Mouse (Mus musculus) forebrain, embryonic 10.5 days (tissue): ENCODE results near the gene Cdh5. TPM values are rescaled to one million over a fixed set of nuclear protein-coding genes. Genes with fewer than 3 reads are reported as not detected.

ENCODE experiments used
- DNase-seq: peaks from one replicate; pipeline ENCODE4 v3.0.0-alpha.2; 2017; ENCODE audit warnings: low spot score; ENCODE audit errors: extremely low spot score
- H3K27ac ChIP-seq: fragments of 300-500 bp; sonication (generic); 2 replicates; pipeline ENCODE4 v1.5.1; 2016; ENCODE audit warnings: mild to moderate bottlenecking
- H3K27me3 ChIP-seq: fragments of 300-500 bp; sonication (generic); 2 replicates; pipeline ENCODE4 v1.6.1; 2016; ENCODE audit warnings: mild to moderate bottlenecking; ENCODE audit not compliant: poor library complexity, severe bottlenecking
- H3K36me3 ChIP-seq: fragments of 300-500 bp; sonication (generic); replicated peaks from 2 replicates; pipeline ENCODE4 v1.6.1; 2016; ENCODE audit warnings: mild to moderate bottlenecking, moderate library complexity
- H3K4me1 ChIP-seq: fragments of 300-500 bp; sonication (generic); 2 replicates; pipeline ENCODE4 v1.6.1; 2016
- H3K4me3 ChIP-seq: fragments of 300-500 bp; sonication (generic); 2 replicates; pipeline ENCODE4 v1.5.1; 2016; ENCODE audit warnings: mild to moderate bottlenecking, moderate library complexity
- H3K9me3 ChIP-seq: fragments of 300-500 bp; sonication (generic); 2 replicates; pipeline ENCODE4 v1.6.1; 2016; ENCODE audit warnings: mild to moderate bottlenecking, moderate library complexity
- WGBS: fragments of 180-500 bp; shearing (Covaris S2); methylation state at CpG from one replicate; pipeline ENCODE4 v1.1.7; 2016; 5-methylcytosine and 5-hydroxymethylcytosine counted together
- polyA plus RNA-seq: library from polyadenylated mRNA; unstranded; fragments of >200 nt; fragmentation: Nextera tagmentation; extraction: Ambion mirVana; gene quantifications from 2 replicates; pipeline ENCODE4 v1.2.1, GENCODE M21; 2016

Gene Cdh5
- polyA plus RNA-seq, 1 experiment from 2014 or later, result 12.5 TPM

DNA sequence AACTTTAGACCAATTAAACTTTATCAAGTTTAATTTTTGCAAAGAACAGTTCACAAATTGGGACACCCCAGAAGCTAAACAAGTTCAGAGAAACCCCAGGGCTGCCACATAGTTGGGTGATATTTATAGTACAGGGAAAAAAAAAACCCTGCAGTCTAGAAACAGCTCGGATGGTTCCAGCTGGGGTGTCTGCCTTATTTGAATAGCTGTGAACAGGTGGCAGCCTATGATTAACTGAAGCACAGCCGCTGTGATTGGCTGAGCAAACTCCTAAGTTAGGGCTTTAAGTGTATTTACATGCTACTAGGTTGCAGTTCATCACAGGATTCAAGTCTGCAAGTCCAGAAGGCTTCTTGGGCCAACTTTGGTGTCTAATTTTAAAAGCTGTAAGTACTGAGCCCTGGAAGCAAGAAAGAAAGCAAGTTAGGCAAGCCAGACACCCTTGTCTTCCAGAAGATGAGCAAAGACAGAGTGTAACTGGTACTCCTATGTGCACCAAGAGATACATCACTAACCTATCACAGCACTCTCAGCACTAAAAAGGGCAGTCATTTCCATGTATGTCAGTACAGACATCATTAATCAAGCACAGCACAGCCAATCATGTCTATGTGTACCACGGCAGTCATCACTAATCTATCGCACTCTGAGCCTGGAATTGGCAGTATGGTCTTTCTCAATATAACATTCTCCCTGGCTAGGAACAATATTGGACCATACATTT is 25.9 kb downstream of the Cdh5 start:
- 89% methylated on average over 4 of the region's 4 CpGs for WGBS
- Histone ChIP-seq H3K27me3 (no peaks in the 10 kb centered on the region), H3K4me3 (no peak overlapping the region), H3K9me3 (no peaks in the 10 kb centered on the region), H3K4me1 (no peaks in the 10 kb centered on the region), H3K36me3 (no peaks in the 10 kb centered on the region), H3K27ac (no peak overlapping the region)
- no peak for DNase-seq

DNA sequence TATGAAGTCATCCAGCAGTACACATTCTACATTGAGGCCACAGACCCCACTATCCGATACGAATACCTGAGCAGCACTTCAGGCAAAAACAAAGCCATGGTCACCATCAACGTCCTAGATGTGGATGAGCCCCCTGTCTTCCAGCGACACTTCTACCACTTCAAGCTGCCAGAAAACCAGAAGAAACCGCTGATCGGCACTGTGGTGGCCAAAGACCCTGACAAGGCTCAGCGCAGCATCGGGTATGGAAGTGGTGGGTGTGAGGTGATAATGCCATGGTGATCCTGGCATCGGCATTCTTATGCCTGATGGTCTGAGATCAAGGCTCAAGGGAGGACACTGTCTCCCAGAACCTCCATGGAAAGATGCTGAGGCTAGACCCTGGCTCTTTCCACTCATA is 29.5 kb downstream of the Cdh5 start:
- WGBS, result 95% methylated on average over 9 of the region's 9 CpGs

DNA sequence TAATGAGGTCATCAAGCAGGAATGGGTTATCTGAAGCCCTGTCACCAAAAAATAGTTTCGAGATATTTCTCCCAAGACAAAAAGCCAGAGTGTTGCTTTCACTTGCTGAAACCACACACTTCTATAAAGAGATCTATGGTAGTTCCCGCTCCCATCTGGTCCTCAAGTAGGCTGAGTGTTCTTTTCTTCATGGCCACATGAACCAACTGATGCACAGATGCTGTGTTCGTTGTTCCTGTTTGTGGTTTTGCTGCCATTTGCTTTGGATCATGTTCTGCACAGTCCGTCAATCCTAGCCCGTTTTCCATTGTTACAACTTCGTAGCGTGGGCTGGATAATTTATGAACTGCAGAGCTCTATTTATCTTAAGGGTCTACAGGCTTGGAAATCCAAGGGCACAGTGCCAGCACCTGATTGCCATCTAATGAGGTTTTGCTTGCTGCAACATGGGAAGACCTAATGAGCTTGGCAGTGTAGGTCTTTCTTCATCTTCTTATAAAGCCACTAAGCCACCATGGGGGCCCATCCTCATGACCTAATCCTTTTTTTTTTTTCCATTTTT is 30.1 kb downstream of the Cdh5 start:
- H3K36me3 ChIP-seq, result no peaks in the 10 kb centered on the region
- H3K27ac ChIP-seq, result no peak overlapping the region
- H3K27me3 ChIP-seq, result no peaks in the 10 kb centered on the region
- no peak for DNase-seq
- 93% methylated on average over 7 of the region's 7 CpGs for WGBS
- no peaks in the 10 kb centered on the region for H3K4me1 ChIP-seq
- H3K4me3 ChIP-seq, result no peak overlapping the region
- no peaks in the 10 kb centered on the region for H3K9me3 ChIP-seq

More for the DNA sequence above, 29.5 kb downstream of the Cdh5 start:
- Histone ChIP-seq H3K36me3 (no peaks in the 10 kb centered on the region), H3K4me1 (no peaks in the 10 kb centered on the region), H3K4me3 (no peak overlapping the region), H3K27me3 (no peaks in the 10 kb centered on the region), H3K9me3 (no peaks in the 10 kb centered on the region), H3K27ac (no peak overlapping the region)
- DNase-seq, result no peak

DNA sequence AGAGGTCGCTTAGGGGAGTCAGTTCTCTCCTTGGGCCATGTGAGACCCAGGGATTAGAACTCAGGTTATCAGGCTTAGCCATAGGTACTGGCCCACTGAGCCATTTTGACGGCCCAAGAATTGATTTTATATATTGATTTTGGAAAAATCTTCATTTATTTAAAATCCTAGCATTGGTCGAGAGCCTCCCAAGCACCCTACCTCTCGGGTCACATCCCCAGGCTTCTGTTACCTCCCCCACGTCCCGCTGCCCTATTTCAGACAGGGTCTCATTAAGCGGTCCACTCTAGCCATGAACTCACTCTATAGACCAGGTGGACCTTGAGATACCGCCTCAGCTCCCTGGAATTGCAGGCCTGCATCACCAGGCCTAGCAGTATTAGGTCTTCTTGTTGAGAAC is 33.1 kb downstream of the Cdh5 start:
- no peak for DNase-seq
- Histone ChIP-seq H3K4me1 (no peaks in the 10 kb centered on the region), H3K27me3 (no peaks in the 10 kb centered on the region), H3K4me3 (no peak overlapping the region), H3K36me3 (no peaks in the 10 kb centered on the region), H3K9me3 (no peaks in the 10 kb centered on the region), H3K27ac (no peak overlapping the region)
- WGBS, result 88% methylated on average over 8 of the region's 8 CpGs

DNA sequence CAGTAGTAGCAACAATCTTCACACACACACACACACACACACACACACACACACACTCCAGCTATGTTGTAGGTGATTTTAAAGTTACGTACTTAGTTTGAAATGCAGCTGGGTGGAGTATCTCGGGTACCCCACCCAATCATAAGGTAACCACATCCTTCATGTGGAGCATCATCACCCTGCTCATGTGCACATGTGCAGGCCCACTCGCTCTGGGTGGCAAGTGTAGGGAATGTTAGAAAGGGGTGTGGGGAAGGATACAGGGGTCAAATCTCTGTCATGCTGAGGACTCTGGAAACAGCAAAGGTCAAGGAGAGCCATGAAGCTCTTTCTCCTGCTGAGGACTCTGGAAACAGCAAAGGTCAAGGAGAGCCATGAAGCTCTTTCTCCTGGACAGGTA is 34.9 kb downstream of the Cdh5 start:
- no peak overlapping the region for H3K27ac ChIP-seq
- H3K36me3 ChIP-seq, result no peaks in the 10 kb centered on the region
- no peak for DNase-seq
- no peak overlapping the region for H3K4me3 ChIP-seq
- WGBS, result 91% methylated on average over 3 of the region's 3 CpGs
- no peaks in the 10 kb centered on the region for H3K9me3 ChIP-seq
- H3K27me3 ChIP-seq, result no peaks in the 10 kb centered on the region
- no peaks in the 10 kb centered on the region for H3K4me1 ChIP-seq

DNA sequence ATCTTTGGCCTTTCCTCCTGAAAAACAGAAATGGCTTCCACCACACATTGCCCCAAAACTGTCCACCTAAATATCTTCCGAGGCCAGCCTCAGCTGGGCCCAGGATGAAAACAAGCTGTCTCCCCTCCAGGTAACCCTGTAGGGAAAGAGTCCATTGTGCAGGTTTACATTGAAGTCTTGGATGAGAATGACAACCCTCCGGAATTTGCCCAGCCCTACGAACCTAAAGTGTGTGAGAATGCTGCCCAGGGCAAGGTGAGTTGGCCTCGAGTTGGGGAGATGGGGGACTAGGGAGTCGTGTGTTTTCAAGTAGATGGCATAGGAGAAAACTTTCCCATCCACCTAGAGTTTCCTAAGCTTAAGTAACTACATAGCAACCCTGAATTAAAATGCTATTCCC is 36.2 kb downstream of the Cdh5 start:
- H3K27me3 ChIP-seq, result no peaks in the 10 kb centered on the region
- no peaks in the 10 kb centered on the region for H3K36me3 ChIP-seq
- H3K27ac ChIP-seq, result no peak overlapping the region
- H3K4me1 ChIP-seq, result no peaks in the 10 kb centered on the region
- DNase-seq, result no peak
- H3K4me3 ChIP-seq, result no peak overlapping the region
- WGBS, result 89% methylated on average over 5 of the region's 5 CpGs
- H3K9me3 ChIP-seq, result no peaks in the 10 kb centered on the region

DNA sequence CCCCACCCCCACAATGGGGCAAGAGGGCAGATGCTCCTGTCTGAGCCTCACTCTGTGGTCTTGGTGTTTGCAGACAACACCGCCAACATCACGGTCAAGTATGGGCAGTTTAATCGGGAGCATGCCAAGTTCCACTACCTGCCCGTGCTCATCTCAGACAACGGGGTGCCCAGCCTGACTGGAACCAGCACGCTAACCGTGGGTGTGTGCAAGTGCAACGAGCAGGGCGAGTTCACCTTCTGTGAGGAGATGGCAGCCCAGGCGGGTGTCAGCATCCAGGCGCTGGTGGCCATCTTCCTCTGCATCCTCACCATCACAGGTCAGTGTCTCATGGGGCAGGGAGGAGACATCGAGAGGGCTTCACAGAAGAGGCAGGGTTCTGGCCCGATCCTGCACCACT is 39.2 kb downstream of the Cdh5 start:
- no peak overlapping the region for H3K4me3 ChIP-seq

DNA sequence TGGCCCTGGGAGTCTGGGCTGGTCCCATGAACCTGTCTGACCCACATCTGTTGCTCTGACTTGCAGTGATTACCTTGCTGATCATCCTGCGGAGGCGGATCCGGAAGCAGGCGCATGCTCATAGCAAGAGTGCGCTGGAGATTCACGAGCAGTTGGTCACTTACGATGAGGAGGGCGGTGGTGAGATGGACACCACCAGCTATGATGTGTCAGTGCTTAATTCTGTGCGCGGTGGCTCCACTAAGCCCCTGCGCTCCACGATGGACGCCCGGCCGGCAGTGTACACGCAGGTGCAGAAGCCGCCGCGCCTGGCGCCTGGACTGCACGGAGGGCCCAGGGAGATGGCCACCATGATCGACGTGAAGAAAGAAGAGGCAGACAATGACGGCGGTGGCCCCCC is 41.0 kb downstream of the Cdh5 start:
- Histone ChIP-seq H3K27ac (no peak overlapping the region), H3K9me3 (no peaks in the 10 kb centered on the region), H3K4me3 (no peak overlapping the region), H3K36me3 (no peaks in the 10 kb centered on the region), H3K27me3 (no peaks in the 10 kb centered on the region), H3K4me1 (no peaks in the 10 kb centered on the region)
- 89% methylated on average over 25 of the region's 25 CpGs for WGBS
- no peak for DNase-seq

More for the DNA sequence above, 39.2 kb downstream of the Cdh5 start:
- Histone ChIP-seq H3K4me1 (no peaks in the 10 kb centered on the region), H3K27me3 (no peaks in the 10 kb centered on the region), H3K9me3 (no peaks in the 10 kb centered on the region), H3K36me3 (no peaks in the 10 kb centered on the region), H3K27ac (no peak overlapping the region)
- DNase-seq, result no peak
- WGBS, result 94% methylated on average over 13 of the region's 13 CpGs

DNA sequence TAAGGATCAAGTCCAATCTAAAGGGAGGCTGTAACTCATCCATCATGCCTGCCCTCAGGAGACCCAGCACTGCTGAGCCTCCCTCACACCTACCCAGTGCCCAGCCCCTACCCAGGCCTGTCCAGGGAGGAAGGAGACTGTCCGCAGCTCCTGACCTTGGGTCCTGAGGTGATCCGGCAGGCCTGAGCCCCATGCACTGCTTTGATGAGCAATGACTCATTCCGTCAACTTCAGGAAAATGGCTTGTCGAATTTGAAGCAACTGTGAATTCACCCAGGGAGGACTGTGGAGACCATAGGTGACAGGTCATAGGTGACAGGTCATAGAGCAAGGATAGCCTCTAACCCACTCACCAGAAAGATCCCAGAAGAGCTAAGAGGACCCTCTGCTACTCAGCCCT is 42.0 kb downstream of the Cdh5 start:
- H3K4me1 ChIP-seq, result no peaks in the 10 kb centered on the region
- 85% methylated on average over 4 of the region's 4 CpGs for WGBS
- no peaks in the 10 kb centered on the region for H3K9me3 ChIP-seq
- no peak overlapping the region for H3K4me3 ChIP-seq
- H3K36me3 ChIP-seq, result no peaks in the 10 kb centered on the region
- H3K27me3 ChIP-seq, result no peaks in the 10 kb centered on the region
- no peak for DNase-seq
- H3K27ac ChIP-seq, result no peak overlapping the region

DNA sequence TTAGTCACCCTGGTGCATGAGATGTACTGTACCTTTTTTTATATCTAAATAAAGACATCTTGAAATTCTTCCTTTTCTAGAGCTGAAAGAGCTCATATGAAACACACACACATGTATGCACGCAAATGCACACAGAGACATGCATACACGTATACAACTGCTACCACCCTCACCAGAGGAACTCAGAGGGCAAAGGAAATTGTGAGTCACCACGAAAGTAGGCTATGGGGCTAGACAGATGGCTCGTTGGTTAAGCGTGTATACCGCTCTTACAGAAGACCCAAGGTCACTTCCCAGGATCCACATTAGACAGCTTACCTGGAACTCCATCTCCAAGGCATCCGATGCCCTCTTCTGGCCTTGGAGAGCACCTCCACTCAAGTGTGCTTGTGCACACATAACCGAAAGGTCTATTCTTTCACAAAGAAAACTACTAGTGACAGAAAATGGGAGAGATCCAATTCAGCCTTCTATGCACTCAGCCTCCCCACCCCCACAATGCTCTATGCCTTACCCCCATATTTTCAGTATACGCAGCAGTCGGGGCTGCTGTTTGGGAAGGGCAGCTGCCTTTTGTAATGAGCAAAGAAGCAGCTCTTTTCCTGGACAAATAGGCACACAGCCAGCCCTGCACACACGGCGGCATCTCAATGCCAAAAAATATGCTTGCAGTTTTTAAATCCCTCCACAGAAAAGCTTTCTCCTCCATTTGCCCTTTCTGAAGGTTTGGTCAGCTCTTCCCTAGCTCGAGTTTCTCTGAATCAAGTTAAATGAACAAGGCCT is 43.2 kb downstream of the Cdh5 start:
- Histone ChIP-seq H3K9me3 (no peaks in the 10 kb centered on the region), H3K36me3 (no peaks in the 10 kb centered on the region), H3K27ac (no peak overlapping the region), H3K27me3 (no peaks in the 10 kb centered on the region), H3K4me3 (no peak overlapping the region), H3K4me1 (no peaks in the 10 kb centered on the region)
- WGBS, result 85% methylated on average over 13 of the region's 13 CpGs
- no peak for DNase-seq

DNA sequence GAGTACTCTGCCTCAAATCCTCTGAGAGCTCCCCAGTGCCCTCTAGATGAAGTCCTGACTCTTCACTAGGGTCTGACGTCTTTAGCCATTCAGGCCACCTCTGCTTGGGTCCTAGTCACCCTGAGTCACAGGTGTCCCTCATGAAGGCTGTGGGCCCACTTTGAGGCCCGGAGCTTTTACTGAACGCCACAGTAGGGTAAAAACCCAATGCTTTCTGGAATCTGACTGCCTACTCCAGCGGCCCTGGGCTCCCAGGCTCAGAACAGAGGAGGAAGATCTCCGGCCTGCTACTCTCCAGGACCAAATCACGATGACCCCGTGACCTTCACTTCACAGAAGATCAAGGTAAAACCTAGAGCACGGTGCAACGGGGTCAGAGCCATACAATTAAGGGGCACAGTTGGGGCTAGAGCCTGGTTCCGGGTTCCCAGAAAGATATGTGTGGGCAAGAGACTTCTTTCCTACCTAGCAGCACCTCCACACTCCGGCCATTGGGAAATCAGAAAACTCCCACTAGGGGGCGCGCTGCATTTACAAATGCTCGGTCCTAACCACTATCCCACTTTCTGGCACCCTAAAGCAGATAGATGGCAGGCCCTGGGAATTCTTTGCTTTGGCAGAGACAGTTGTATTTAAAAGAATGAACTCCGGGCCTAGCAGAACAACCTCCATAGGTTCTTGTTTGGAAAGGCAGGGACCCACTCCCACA is 44.7 kb downstream of the Cdh5 start:
- 33% methylated on average over 15 of the region's 15 CpGs for WGBS

DNA sequence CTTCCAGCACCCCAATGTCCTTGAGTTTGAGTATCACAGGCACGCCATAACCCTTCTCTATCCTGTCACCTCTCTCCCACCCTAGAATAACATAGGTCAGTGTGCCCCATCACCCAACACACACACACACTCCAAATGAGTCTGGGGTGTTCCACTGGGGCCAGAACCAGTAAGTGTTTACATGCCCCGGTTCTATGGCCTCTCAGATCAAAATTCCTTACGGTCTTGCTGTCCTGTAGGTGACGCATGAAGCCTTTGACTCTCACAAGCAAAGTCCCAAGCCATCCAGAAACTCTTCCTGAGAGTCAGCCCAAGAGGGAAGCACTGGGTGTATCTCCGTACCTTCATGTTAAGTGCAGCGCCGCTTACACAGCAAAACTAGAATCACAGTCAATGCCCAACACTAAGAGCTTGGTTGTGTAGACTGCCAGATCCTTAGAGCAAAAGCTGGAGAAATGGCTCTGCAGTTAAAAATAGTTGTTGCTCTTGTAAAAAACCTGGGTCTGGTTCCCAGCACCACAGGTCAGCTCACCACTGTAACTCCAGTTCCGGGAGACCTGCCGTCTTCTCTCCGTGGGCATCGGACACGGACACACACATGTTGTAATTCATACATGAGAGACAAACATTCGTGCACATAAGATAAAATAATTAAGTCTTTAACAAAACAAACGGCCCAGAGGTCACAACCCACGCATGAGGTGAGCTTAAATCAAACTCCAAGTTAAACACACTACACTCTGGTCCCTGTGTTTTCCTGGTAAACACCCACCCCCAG is 45.5 kb downstream of the Cdh5 start:
- no peak overlapping the region for H3K4me3 ChIP-seq
- 91% methylated on average over 15 of the region's 15 CpGs for WGBS
- no peak for DNase-seq
- H3K9me3 ChIP-seq, result no peaks in the 10 kb centered on the region
- no peak overlapping the region for H3K27ac ChIP-seq
- H3K27me3 ChIP-seq, result no peaks in the 10 kb centered on the region
- H3K4me1 ChIP-seq, result no peaks in the 10 kb centered on the region
- no peaks in the 10 kb centered on the region for H3K36me3 ChIP-seq

More for the DNA sequence above, 44.7 kb downstream of the Cdh5 start:
- no peaks in the 10 kb centered on the region for H3K9me3 ChIP-seq
- peak; percentile 82 for DNase-seq
- no peaks in the 10 kb centered on the region for H3K27me3 ChIP-seq
- no peak overlapping the region for H3K4me3 ChIP-seq
- H3K27ac ChIP-seq, result no peak overlapping the region
- no peaks in the 10 kb centered on the region for H3K36me3 ChIP-seq
- H3K4me1 ChIP-seq, result no peaks in the 10 kb centered on the region
